Mouse (Mus musculus) megakaryocyte, embryonic 14.5 days (primary cell): ENCODE data around the gene Zbed4. TPM values are rescaled to one million over a fixed set of nuclear protein-coding genes. Genes with fewer than 3 reads are reported as not detected.
"Not testable (repeated sequence)": the region's sequence is repeated elsewhere in the genome, so short reads cannot be mapped to it uniquely, and the experiment has no call there.

ENCODE experiments used
- H3K27me3 ChIP-seq: replicated peaks from 2 replicates; pipeline ENCODE3; 2012; ENCODE audit warnings: inconsistent platforms
- H3K36me3 ChIP-seq: replicated peaks from 2 replicates; pipeline ENCODE3; 2012; ENCODE audit warnings: low read length, inconsistent platforms, mixed read lengths
- H3K4me1 ChIP-seq: 2 replicates; pipeline ENCODE4 v1.6.1; 2012; ENCODE audit warnings: inconsistent platforms
- H3K4me3 ChIP-seq: replicated peaks from 2 replicates; pipeline ENCODE3; 2012; ENCODE audit warnings: moderate library complexity, mild to moderate bottlenecking, inconsistent platforms
- H3K9me3 ChIP-seq: 2 replicates; pipeline ENCODE4 v1.6.1; 2012; ENCODE audit warnings: inconsistent platforms
- FLI1 ChIP-seq: IDR thresholded peaks from 2 replicates; pipeline ENCODE4 v1.6.1; 2012; ENCODE audit warnings: low read length, inconsistent platforms, mixed read lengths
- GATA1 ChIP-seq: IDR thresholded peaks from 3 replicates; pipeline ENCODE4 v1.6.1; 2012; ENCODE audit warnings: mixed read lengths, low read length, inconsistent platforms, borderline replicate concordance
- polyA plus RNA-seq: library from polyadenylated mRNA; stranded (reverse); fragments of >175 nt; gene quantifications from 2 replicates; pipeline ENCODE4 v1.2.3, GENCODE M21; 2012; ENCODE audit warnings: low replicate concordance; ENCODE audit not compliant: insufficient read depth

Zbed4 gene
- polyA plus RNA-seq, 1 experiment: 1.4 TPM

DNA sequence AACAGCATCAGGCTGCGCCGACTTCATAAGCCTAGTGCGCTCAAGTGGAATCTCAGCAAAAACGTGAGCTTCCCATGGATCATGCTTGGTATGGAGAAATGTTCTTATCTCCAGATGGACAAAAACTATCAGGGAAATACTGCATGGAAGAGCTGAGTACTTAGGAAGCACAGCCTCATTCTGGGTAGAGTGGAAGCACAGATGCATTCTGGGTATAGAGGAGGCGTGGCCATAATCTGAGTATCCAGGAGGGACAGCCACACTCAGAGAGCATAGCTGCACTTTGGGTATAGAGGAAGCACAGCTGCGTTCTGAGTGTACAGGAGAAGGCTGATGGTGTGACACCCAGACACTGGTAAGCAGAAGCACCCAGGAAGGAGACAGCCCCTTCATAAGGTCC, 50.9 kb downstream of the Zbed4 start:
- no peak for TF ChIP-seq GATA1
- no peak for TF ChIP-seq FLI1
- Histone ChIP-seq H3K27me3 (no peaks in the 10 kb centered on the region), H3K36me3 (peaks cover 47% of the 10 kb centered on the region), H3K4me1 (peaks cover 10% of the 10 kb centered on the region), H3K4me3 (no peak overlapping the region), H3K9me3 (no peaks in the 10 kb centered on the region)

GRCm38 (mm10) chr15:88808121-88808520, 56.7 kb downstream of the Zbed4 start:
- peaks cover 40% of the 10 kb centered on the region for H3K4me1 ChIP-seq
- peaks cover 96% of the 10 kb centered on the region for H3K36me3 ChIP-seq
- H3K9me3 ChIP-seq: no peaks in the 10 kb centered on the region
- TF ChIP-seq GATA1 (no peak), FLI1 (no peak)
- no peak overlapping the region for H3K4me3 ChIP-seq
- no peaks in the 10 kb centered on the region for H3K27me3 ChIP-seq

- Histone ChIP-seq H3K4me3 (no peak overlapping the region), H3K9me3 (no peaks in the 10 kb centered on the region), H3K27me3 (no peaks in the 10 kb centered on the region), H3K4me1 (peaks cover 63% of the 10 kb centered on the region), H3K36me3 (peaks cover 92% of the 10 kb centered on the region)
- no peak for TF ChIP-seq FLI1
- TF ChIP-seq GATA1: no peak
Measured at GRCm38 (mm10) chr15:88810369-88810768, 58.9 kb downstream of the Zbed4 start.

- no peaks in the 10 kb centered on the region for H3K27me3 ChIP-seq
- peaks cover 85% of the 10 kb centered on the region for H3K36me3 ChIP-seq
- TF ChIP-seq GATA1 (no peak), FLI1 (no peak)
- peaks cover 92% of the 10 kb centered on the region for H3K4me1 ChIP-seq
- H3K4me3 ChIP-seq: no peak overlapping the region
- no peaks in the 10 kb centered on the region for H3K9me3 ChIP-seq
Measured at GRCm38 (mm10) chr15:88813262-88813661, 61.8 kb downstream of the Zbed4 start.

DNA sequence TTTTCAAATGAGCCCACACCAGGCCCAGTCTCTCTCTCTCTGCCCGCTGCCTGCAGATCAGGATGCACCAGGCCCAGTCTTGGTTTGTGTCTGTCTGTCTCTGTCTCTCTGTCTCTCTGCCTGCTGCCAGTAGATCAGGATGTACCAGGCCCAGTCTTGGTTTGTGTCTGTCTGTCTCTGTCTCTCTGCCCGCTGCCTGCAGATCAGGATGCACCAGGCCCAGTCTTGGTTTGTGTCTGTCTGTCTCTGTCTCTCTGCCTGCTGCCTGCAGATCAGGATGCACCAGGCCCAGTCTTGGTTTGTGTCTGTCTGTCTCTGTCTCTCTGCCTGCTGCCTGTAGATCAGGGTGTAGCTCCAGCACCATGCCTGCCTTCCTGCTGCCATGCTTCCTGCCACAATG, 62.4 kb downstream of the Zbed4 start:
- Histone ChIP-seq H3K4me1 (peaks cover 96% of the 10 kb centered on the region), H3K36me3 (peaks cover 79% of the 10 kb centered on the region)
- H3K4me3 ChIP-seq, H3K9me3 ChIP-seq, H3K27me3 ChIP-seq: not testable (repeated sequence)
- peak; percentile 55; the same call in 1 of the 3 replicates for TF ChIP-seq GATA1

GRCm38 (mm10) chr15:88814411-88815047, 63.1 kb downstream of the Zbed4 start:
- TF ChIP-seq GATA1 (no peak), FLI1 (no peak)
- H3K36me3 ChIP-seq: peaks cover 73% of the 10 kb centered on the region

GRCm38 (mm10) chr15:88815196-88815700, 63.8 kb downstream of the Zbed4 start:
- Histone ChIP-seq H3K4me1 (peaks cover 90% of the 10 kb centered on the region), H3K4me3 (peak overlapping the region; percentile 86), H3K9me3 (no peaks in the 10 kb centered on the region), H3K27me3 (no peaks in the 10 kb centered on the region), H3K36me3 (peaks cover 66% of the 10 kb centered on the region)
- no peak for TF ChIP-seq GATA1
- peak; percentile 49; the same call in 1 of the 2 replicates for TF ChIP-seq FLI1

More at GRCm38 (mm10) chr15:88814411-88815047, 63.1 kb downstream of the Zbed4 start:
- Histone ChIP-seq H3K4me1 (peaks cover 89% of the 10 kb centered on the region), H3K4me3 (peak overlapping the region; percentile 86), H3K9me3 (no peaks in the 10 kb centered on the region), H3K27me3 (no peaks in the 10 kb centered on the region)

DNA sequence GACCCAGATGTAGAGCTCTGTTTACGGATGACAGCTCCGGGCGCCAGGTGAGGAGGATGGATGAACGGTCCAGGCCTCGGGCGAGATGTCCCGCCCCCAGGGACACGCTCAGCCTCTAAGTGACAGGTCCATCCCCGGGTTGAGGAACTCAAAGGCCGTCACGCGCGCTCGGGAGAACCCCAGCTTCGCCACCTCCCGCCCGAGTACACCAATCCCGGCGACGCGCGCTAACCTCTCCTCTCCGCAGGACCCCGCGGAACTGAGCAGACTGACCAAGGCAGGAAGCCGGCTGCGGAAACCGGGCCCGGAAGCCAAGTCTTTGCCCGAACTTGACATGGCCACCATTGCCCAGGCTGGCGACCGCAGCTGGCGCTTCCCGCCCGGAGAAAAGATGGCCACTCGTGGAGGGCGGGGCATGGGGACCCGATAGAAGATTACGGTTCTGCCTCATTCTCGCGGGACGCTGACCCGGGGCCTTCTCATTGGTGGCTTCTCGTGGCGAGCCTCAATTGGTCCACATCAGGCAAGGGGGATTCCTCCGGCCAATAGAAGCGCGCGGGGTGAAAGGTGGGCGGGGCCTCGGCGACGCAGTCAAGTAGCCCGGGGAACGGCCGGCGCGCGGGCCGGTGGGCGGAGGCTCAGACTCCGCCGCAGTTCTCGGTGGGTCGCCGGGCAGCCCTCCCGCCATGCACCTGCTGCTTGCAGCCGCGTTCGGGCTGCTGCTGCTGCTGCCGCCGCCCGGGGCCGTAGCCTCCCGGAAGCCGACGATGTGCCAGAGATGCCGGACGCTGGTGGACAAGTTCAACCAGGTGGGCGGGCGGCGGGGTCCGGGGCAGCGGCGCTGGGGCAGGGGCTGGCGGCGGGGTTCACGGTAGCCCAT, 67.8 kb downstream of the Zbed4 start, which contains the start of the genes Alg12 and Creld2:
TSS of gene Alg12 (minus strand) at position 293 of the 880 bp plus-strand sequence.
TSS of gene Creld2 (plus strand) at position 621 of the 880 bp plus-strand sequence.
- Histone ChIP-seq H3K4me3 (peak within 1 kb of the TSS; percentile 93), H3K4me1 (peaks cover 75% of the 10 kb centered on the region), H3K36me3 (peaks cover 65% of the 10 kb centered on the region), H3K9me3 (no peaks in the 10 kb centered on the region), H3K27me3 (no peaks in the 10 kb centered on the region)
- TF ChIP-seq GATA1 (no peak), FLI1 (peak; percentile 12; the same call in 1 of the 2 replicates)

- peaks cover 69% of the 10 kb centered on the region for H3K4me1 ChIP-seq
- H3K9me3 ChIP-seq: no peaks in the 10 kb centered on the region
- H3K36me3 ChIP-seq: peaks cover 65% of the 10 kb centered on the region
- H3K4me3 ChIP-seq: peak overlapping the region; percentile 93
- no peaks in the 10 kb centered on the region for H3K27me3 ChIP-seq
- TF ChIP-seq FLI1 (no peak), GATA1 (no peak)
Measured at GRCm38 (mm10) chr15:88819906-88820303, 68.4 kb downstream of the Zbed4 start.
